Mouse (Mus musculus): ENCODE data around the gene Olfr17.
"Not testable (repeated sequence)": the region's sequence is repeated elsewhere in the genome, so short reads cannot be mapped to it uniquely, and the experiment has no call there.

The Olfr17 gene

DNA sequence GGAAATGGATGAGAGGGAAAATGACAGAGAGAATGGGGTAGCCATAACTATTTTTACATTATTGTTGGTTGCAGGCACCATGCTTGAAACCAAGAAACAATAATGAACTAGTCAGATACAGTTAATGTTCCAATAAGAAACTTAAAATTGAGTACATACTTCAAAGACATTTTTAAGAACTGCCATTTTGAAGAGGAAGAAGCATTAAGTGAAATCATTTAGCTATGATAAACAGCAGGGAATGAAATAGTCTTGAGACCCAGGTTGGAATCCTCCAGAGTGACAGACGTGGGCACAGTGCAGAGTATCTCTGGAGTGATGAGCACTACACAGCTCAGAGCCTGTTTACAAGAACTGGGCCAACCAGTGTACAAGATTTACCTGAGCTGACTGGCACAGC, at the start of gene Olfr17:
Gene Olfr17, plus strand, starts transcription at position 301 of the 400 bp plus-strand sequence.
- no peak for DNase-seq (ENCODE audit: low spot score in 2 of 2)

DNA sequence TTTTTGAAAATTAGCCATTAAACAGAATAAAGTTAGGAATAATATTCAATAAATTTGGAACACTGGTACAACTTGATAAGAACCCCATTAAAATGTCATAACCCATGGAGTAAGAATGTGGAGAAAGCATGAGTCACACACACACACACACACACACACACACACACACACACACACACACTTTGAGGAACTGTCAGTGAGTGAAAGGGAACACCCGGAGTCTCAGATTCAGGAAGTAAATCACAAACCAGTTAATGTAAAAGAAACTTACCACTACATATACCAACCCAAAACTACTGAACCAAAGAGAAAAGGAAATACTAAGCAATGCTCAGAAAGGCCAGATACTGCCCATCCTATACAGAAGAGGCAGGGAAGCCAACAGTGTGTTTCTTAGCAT, 48.6 kb upstream of the Olfr17 start:
- DNase-seq (ENCODE audit: low spot score in 2 of 2) = no peak

DNA sequence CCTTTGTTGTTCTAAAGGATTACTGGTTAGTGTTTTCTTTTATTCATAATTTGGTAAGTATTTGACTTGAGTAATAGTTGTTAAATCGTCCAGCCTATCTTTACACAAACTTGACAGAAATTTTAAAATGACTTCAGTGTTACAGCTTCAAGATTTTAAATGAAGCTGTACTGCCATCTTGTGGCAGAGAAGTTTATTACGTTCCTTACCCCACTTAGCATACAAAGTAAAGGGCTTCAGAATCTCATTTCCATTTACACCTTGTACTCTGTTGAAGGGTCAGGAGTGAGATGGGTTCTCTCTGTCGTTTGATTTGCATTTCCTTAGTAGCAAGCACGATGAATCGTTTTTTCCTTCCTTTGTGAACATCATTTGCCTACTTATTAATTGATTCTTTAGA, 47.2 kb upstream of the Olfr17 start:
- DNase-seq (ENCODE audit: low spot score in 2 of 2) = peak in 1 of 2 experiments; percentile 41

DNA sequence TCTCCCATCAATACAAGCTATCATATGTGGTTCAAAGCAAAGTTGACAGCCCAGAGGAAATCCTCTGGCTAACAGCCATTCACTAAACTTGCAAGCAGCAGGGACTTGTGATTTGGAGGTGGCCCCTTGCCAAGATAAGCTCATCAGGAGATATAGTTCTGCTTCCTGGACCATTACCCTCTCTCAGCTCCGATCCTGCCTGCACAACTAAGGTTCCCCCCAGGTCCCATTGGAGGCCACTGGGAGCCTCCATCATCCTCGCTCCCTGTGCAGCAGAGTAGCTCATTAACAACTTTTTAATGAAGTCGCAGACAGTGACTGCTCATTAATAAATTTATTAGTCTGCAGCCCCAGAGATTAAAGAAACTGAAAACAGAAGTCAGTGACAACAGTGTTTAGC, 45.4 kb upstream of the Olfr17 start:
- DNase-seq (ENCODE audit: low spot score in 2 of 2) = no peak

DNA sequence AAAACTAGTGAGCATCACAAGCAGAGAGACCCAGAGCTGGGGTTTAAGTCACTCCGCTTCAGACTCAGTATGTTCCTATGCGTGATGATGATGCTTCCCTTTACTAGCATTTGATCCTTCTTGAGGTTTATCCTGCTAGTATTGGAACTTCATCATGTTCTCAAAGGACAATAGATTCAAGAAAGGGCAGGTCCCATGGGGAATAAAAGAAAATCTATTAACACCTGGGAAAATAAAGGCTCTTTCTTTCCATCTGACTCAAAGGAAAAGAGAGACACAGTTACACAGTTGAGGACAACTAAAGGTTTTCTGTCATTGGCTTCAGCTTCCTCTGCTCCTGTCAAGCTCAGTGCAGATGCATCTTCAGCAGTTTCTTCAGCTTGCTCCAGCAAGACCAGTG, 22.3 kb upstream of the Olfr17 start, which contains the start of gene Olfr714:
Gene Olfr714, plus strand, starts transcription at position 301 of the 400 bp plus-strand sequence.
- DNase-seq (ENCODE audit: low spot score in 2 of 2) = no peak

DNA sequence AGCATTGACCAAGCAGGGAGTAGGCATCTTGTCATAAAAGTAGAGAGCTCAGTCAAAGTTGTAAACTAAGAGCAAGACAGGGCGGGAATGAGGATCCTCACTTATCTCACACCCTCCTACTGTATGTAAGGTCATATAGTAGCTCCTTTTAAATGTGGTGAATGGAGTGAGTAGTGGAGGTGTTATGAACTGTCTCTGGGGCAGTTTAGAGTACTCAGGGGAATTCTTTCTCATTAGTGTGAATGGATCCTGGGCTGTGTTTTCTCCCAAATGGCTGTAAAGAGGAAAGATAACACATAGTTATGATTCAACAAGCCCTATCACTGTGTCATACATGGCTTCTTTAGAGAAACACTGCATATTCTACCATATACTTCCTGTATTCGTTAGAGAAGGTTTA, 17.2 kb downstream of the Olfr17 start, which contains the start of gene Olfr715b:
Gene Olfr715b, minus strand, starts transcription at position 101 of the 400 bp plus-strand sequence.
- DNase-seq (ENCODE audit: low spot score in 2 of 2) = not testable (repeated sequence)

DNA sequence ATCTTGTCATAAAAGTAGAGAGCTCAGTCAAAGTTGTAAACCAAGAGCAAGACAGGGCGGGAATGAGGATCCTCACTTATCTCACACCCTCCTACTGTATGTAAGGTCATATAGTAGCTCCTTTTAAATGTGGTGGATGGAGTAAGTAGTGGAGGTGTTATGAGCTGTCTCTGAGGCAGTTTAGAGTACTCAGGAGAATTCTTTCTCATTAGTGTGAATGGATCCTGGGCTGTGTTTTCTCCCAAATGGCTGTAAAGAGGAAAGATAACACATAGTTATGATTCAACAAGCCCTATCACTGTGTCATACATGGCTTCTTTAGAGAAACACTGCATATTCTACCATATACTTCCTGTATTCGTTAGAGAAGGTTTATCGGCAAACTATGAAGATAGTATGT, 38.0 kb downstream of the Olfr17 start, which contains the start of gene Olfr715:
Gene Olfr715, minus strand, starts transcription at position 101 of the 400 bp plus-strand sequence.
- not testable (repeated sequence) for DNase-seq (ENCODE audit: low spot score in 2 of 2)

DNA sequence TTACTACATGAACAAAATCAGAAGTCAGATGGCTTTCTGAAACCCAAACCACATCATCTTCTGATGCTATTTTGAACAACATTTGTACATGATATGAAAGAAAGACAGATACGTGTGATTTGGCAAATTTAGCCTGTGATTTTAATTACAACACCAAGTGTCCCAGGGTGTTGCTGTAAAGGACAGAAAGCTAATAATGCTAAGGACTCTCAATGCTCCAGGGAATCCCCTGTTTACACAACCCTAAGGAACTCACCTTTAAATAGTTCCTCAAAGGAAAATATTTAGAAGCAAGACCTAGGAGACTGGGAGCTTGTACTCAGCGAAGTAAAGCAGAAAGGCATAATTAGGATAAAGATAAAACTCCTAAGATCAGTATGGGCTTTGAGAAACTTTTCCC, 45.0 kb downstream of the Olfr17 start, which contains the start of gene Olfr716:
Gene Olfr716, plus strand, starts transcription at position 301 of the 400 bp plus-strand sequence.
- DNase-seq (ENCODE audit: low spot score in 2 of 2) = not testable (repeated sequence)

Measured in left cerebral cortex, adult 9 months (tissue).